Mouse (Mus musculus): Measurements from ENCODE around the gene Olfr742.

Olfr742 gene

GRCm38 (mm10) chr14:50503300-50503699 lies at the start of gene Olfr742:
Olfr742 (plus strand) TSS chr14:50503600.
- no peak for DNase-seq (ENCODE audit: low spot score)

DNA sequence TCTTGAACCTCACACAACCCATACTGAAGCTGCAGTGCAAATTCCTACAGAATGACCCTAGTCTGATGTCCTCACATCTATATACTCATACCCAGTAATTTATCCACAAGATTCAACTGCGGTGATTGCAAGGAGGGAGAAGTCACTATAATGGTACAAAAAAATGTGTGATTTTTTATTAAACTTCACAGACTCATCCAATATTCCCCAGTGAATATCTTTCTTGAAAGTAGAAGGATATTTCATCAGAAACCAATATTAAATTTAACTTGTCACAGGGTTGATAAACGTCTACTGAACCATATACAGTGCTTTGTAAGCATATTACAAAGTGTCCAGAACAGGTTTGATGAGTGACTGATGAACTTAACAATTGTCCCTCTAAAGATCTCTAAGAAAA lies 31.0 kb upstream of the Olfr742 start, which contains the start of gene Olfr741:
TSS of gene Olfr741 (plus strand) at position 301 of the 400 bp plus-strand sequence.
- DNase-seq (ENCODE audit: low spot score) = no peak

DNA sequence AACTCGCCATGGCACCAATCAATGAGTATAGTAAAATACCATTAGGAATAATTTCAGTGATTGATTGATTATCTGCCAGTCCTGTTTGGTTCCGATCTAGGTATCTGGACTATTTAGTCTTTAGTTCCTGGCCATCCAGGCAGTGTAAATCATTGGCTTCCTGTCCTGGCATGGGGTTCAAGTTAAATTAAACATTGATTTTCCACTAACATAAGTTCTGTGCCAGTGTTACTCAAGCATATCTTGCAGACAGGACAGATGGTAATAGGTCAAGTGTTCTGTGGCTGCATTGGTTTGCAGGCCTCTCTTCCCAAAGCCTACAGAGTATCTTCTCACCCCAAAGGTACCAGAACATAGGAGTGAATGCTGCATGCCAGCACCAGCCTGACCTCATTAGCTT lies 25.0 kb upstream of the Olfr742 start:
- DNase-seq (ENCODE audit: low spot score) = no peak

- DNase-seq (ENCODE audit: low spot score) = no peak
These were observed 18.1 kb downstream of the Olfr742 start, which contains the start of gene Olfr743 for GRCm38 (mm10) chr14:50521539-50521938. Olfr743 (plus strand) TSS chr14:50521839.

DNA sequence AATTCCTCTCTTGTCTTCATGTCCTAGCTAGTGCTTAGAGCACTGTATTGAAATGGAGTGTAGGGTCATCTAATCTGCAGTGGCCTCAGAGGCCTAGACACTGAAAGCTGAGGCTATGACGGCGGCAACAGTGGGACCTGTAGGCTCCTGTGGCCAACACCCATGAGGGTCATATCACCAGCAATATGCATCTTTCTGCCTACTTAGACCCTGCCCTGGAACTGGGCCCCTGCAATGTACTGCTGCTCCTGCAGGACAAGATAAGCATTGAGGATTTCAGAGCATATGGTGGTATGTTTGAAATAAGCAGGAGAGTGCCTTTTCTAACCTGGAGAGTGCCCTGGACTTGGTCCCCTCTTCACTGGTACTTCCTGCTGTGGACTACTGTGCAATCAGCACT lies 49.3 kb downstream of the Olfr742 start:
- no peak for DNase-seq (ENCODE audit: low spot score)
